Mouse (Mus musculus): ENCODE measurements at regions not wholly inside any gene's neighbourhood (a gene's known extent, or its start where the extent isn't known, plus 50 kb on each side); places are given as distances from the start of the nearest gene placed in this dataset.
"Not testable (repeated sequence)": the region's sequence is repeated elsewhere in the genome, so short reads cannot be mapped to it uniquely, and the experiment has no call there.

- TF ChIP-seq POLR2A (IDR thresholded peaks at IDR 0.05; ENCODE audit: borderline replicate concordance, low read depth, low read length); CTCF (IDR thresholded peaks at IDR 0.05; ENCODE audit: low read depth, low read length): not testable (repeated sequence)
Measured at GRCm38 (mm10) chr5:102188951-102189350, 119.2 kb upstream of the Wdfy3 start.

Data from bone marrow macrophage, adult 2 months (primary cell).